Mouse (Mus musculus): Measurements from ENCODE around the gene Nup214.
"Not testable (repeated sequence)": the region's sequence is repeated elsewhere in the genome, so short reads cannot be mapped to it uniquely, and the experiment has no call there.

The Nup214 gene

GRCm38 (mm10) chr2:31965110-31965509 lies 9.1 kb upstream of the Nup214 start:
- DNase-seq, result peak in 1 of 2 experiments; percentile 66

GRCm38 (mm10) chr2:31966801-31967200 lies 7.4 kb upstream of the Nup214 start:
- DNase-seq, result no peak

GRCm38 (mm10) chr2:31972589-31972988 lies 1.6 kb upstream of the Nup214 start:
- DNase-seq, result peak in 1 of 2 experiments; percentile 1

GRCm38 (mm10) chr2:31974809-31975371 lies 654 bp downstream of the Nup214 start:
- peak in 1 of 2 experiments; percentile 21 for DNase-seq

GRCm38 (mm10) chr2:31987774-31988173 lies 13.5 kb downstream of the Nup214 start:
- DNase-seq, result no peak

- peak; percentile 53 to 75 for DNase-seq
Measured at GRCm38 (mm10) chr2:31990961-31991360, 16.7 kb downstream of the Nup214 start.

GRCm38 (mm10) chr2:31994896-31995295 lies 20.7 kb downstream of the Nup214 start:
- DNase-seq, result peak; percentile 54 to 55

GRCm38 (mm10) chr2:31996060-31996459 lies 21.8 kb downstream of the Nup214 start:
- DNase-seq, result no peak

- no peak for DNase-seq
Measured at GRCm38 (mm10) chr2:31997539-31997938, 23.3 kb downstream of the Nup214 start.

GRCm38 (mm10) chr2:31998443-31998842 lies 24.2 kb downstream of the Nup214 start:
- DNase-seq, result no peak

- DNase-seq, result no peak
Measured at GRCm38 (mm10) chr2:32008311-32008710, 34.1 kb downstream of the Nup214 start.

GRCm38 (mm10) chr2:32008716-32009115 lies 34.5 kb downstream of the Nup214 start:
- DNase-seq, result no peak

GRCm38 (mm10) chr2:32019704-32020103 lies 45.5 kb downstream of the Nup214 start:
- DNase-seq, result no peak

GRCm38 (mm10) chr2:32020229-32020628 lies 46.0 kb downstream of the Nup214 start:
- no peak for DNase-seq

- DNase-seq, result no peak
Measured at GRCm38 (mm10) chr2:32024372-32024771, 50.1 kb downstream of the Nup214 start.

- DNase-seq, result no peak
Measured at GRCm38 (mm10) chr2:32029636-32030035, 55.4 kb downstream of the Nup214 start.

GRCm38 (mm10) chr2:32033436-32033835 lies 59.2 kb downstream of the Nup214 start:
- DNase-seq, result no peak

GRCm38 (mm10) chr2:32034206-32034605 lies 60.0 kb downstream of the Nup214 start:
- no peak for DNase-seq

- no peak for DNase-seq
Measured at GRCm38 (mm10) chr2:32037279-32037858, 63.1 kb downstream of the Nup214 start.

GRCm38 (mm10) chr2:32038661-32039081 lies 64.4 kb downstream of the Nup214 start:
- no peak for DNase-seq

GRCm38 (mm10) chr2:32040646-32041045 lies 66.4 kb downstream of the Nup214 start:
- DNase-seq, result not testable (repeated sequence)

GRCm38 (mm10) chr2:32041087-32041486 lies 66.9 kb downstream of the Nup214 start:
- DNase-seq, result no peak

- no peak for DNase-seq
Measured at GRCm38 (mm10) chr2:32043836-32044235, 69.6 kb downstream of the Nup214 start.

- no peak for DNase-seq
Measured at GRCm38 (mm10) chr2:32045375-32045774, 71.1 kb downstream of the Nup214 start.

- no peak for DNase-seq
Measured at GRCm38 (mm10) chr2:32046009-32046408, 71.8 kb downstream of the Nup214 start.

Data from lung, postnatal 4 days (tissue).